Mouse (Mus musculus): ENCODE results near the gene Prdm11. TPM values are rescaled to one million over a fixed set of nuclear protein-coding genes. Genes with fewer than 3 reads are reported as not detected.

Prdm11 gene
- total and polyA plus RNA-seq, 3 experiments = 33.8 to 122 (median 87.1) TPM

- TF ChIP-seq GATA1 (IDR thresholded peaks at IDR 0.05; ENCODE audit: borderline replicate concordance, low read length) (no peak), POLR2AphosphoS5 (IDR thresholded peaks at IDR 0.05; ENCODE audit: insufficient replicate concordance, low read depth, low read length) (no peak), CTCF (IDR thresholded peaks at IDR 0.05; ENCODE audit: low read depth, low read length) (no peak), GATA2 (IDR thresholded peaks at IDR 0.05; ENCODE audit: borderline replicate concordance, low read depth, low read length) (no peak), TAL1 (conservative IDR thresholded peaks at IDR 0.05; ENCODE audit: low read depth, low read length) (no peak)
- Histone ChIP-seq H3K27me3 (ENCODE audit: insufficient read depth, low read length) (peaks cover 44% of the 10 kb centered on the region), H3K36me3 (replicated peaks) (no peaks in the 10 kb centered on the region), H3K9me3 (replicated peaks) (no peaks in the 10 kb centered on the region), H3K4me3 (ENCODE audit: low read depth, low read length) (no peak overlapping the region), H3K4me1 (ENCODE audit: insufficient read depth, low read depth, low read length) (no peaks in the 10 kb centered on the region)
- ATAC-seq (ENCODE audit: extremely low read depth, insufficient number of reproducible peaks, low FRiP score, poor library complexity, severe bottlenecking) = no peak
- DNase-seq (ENCODE audit: low spot score) = no peak
Measured at GRCm38 (mm10) chr2:92924677-92925259, 121.2 kb downstream of the Prdm11 start.

GRCm38 (mm10) chr2:92920709-92921108 is 125.3 kb downstream of the Prdm11 start:
- H3K27me3 ChIP-seq (ENCODE audit: insufficient read depth, low read length) = peaks cover 50% of the 10 kb centered on the region
- no peak overlapping the region for H3K4me3 ChIP-seq (ENCODE audit: low read depth, low read length)
- DNase-seq (ENCODE audit: low spot score) (no peak), ATAC-seq (ENCODE audit: extremely low read depth, insufficient number of reproducible peaks, low FRiP score, poor library complexity, severe bottlenecking) (no peak)
- no peaks in the 10 kb centered on the region for H3K9me3 ChIP-seq (replicated peaks)
- no peak for TF ChIP-seq CTCF (IDR thresholded peaks at IDR 0.05; ENCODE audit: low read depth, low read length)
- TF ChIP-seq POLR2AphosphoS5 (IDR thresholded peaks at IDR 0.05; ENCODE audit: insufficient replicate concordance, low read depth, low read length) = no peak
- TF ChIP-seq TAL1 (conservative IDR thresholded peaks at IDR 0.05; ENCODE audit: low read depth, low read length) = no peak
- no peak for TF ChIP-seq GATA2 (IDR thresholded peaks at IDR 0.05; ENCODE audit: borderline replicate concordance, low read depth, low read length)
- TF ChIP-seq GATA1 (IDR thresholded peaks at IDR 0.05; ENCODE audit: borderline replicate concordance, low read length) = no peak
- H3K4me1 ChIP-seq (ENCODE audit: insufficient read depth, low read depth, low read length) = peaks cover 4% of the 10 kb centered on the region; the same call in 1 of the 2 replicates
- no peaks in the 10 kb centered on the region for H3K36me3 ChIP-seq (replicated peaks)

GRCm38 (mm10) chr2:92917405-92918142 is 128.4 kb downstream of the Prdm11 start:
- TF ChIP-seq GATA2 (IDR thresholded peaks at IDR 0.05; ENCODE audit: borderline replicate concordance, low read depth, low read length) = no peak
- TF ChIP-seq CTCF (IDR thresholded peaks at IDR 0.05; ENCODE audit: low read depth, low read length) = no peak
- no peak for TF ChIP-seq POLR2AphosphoS5 (IDR thresholded peaks at IDR 0.05; ENCODE audit: insufficient replicate concordance, low read depth, low read length)
- no peak for TF ChIP-seq TAL1 (conservative IDR thresholded peaks at IDR 0.05; ENCODE audit: low read depth, low read length)
- no peak for TF ChIP-seq GATA1 (IDR thresholded peaks at IDR 0.05; ENCODE audit: borderline replicate concordance, low read length)

GRCm38 (mm10) chr2:92915659-92916631 is 130.0 kb downstream of the Prdm11 start:
- H3K27me3 ChIP-seq (ENCODE audit: insufficient read depth, low read length) = peaks cover 51% of the 10 kb centered on the region
- H3K4me3 ChIP-seq (ENCODE audit: low read depth, low read length) = no peak overlapping the region
- H3K9me3 ChIP-seq (replicated peaks) = no peaks in the 10 kb centered on the region
- no peaks in the 10 kb centered on the region for H3K36me3 ChIP-seq (replicated peaks)
- TF ChIP-seq TAL1 (conservative IDR thresholded peaks at IDR 0.05; ENCODE audit: low read depth, low read length) (no peak), CTCF (IDR thresholded peaks at IDR 0.05; ENCODE audit: low read depth, low read length) (no peak), GATA1 (IDR thresholded peaks at IDR 0.05; ENCODE audit: borderline replicate concordance, low read length) (no peak), GATA2 (IDR thresholded peaks at IDR 0.05; ENCODE audit: borderline replicate concordance, low read depth, low read length) (no peak), POLR2AphosphoS5 (IDR thresholded peaks at IDR 0.05; ENCODE audit: insufficient replicate concordance, low read depth, low read length) (no peak)
- DNase-seq (ENCODE audit: low spot score) (no peak), ATAC-seq (ENCODE audit: extremely low read depth, insufficient number of reproducible peaks, low FRiP score, poor library complexity, severe bottlenecking) (no peak)
- H3K4me1 ChIP-seq (ENCODE audit: insufficient read depth, low read depth, low read length) = peaks cover 11% of the 10 kb centered on the region

More at GRCm38 (mm10) chr2:92917405-92918142, 128.4 kb downstream of the Prdm11 start:
- DNase-seq (ENCODE audit: low spot score) = no peak
- no peaks in the 10 kb centered on the region for H3K9me3 ChIP-seq (replicated peaks)
- H3K27me3 ChIP-seq (ENCODE audit: insufficient read depth, low read length) = peaks cover 60% of the 10 kb centered on the region
- no peak for ATAC-seq (ENCODE audit: extremely low read depth, insufficient number of reproducible peaks, low FRiP score, poor library complexity, severe bottlenecking)
- no peaks in the 10 kb centered on the region for H3K36me3 ChIP-seq (replicated peaks)
- no peak overlapping the region for H3K4me3 ChIP-seq (ENCODE audit: low read depth, low read length)
- peaks cover 8% of the 10 kb centered on the region for H3K4me1 ChIP-seq (ENCODE audit: insufficient read depth, low read depth, low read length)

Other genes with a start within 250 kb of the Prdm11 start
- gene Syt13, start 131.1 kb downstream of the Prdm11 start, total RNA-seq (2014; fragmentation: Nextera tagmentation) = not detected in 2 replicates
- 0.05 and 0.06 TPM in 2 replicates for gene Syt13, start 131.1 kb downstream of the Prdm11 start, total RNA-seq (2017)
- not detected in 2 replicates for gene Syt13, start 131.1 kb downstream of the Prdm11 start, polyA plus RNA-seq (2012)
- not detected in 2 replicates for gene Trp53i11, start 141.4 kb upstream of the Prdm11 start, total RNA-seq (2014; fragmentation: Nextera tagmentation)
- not detected in 2 replicates for gene Trp53i11, start 141.4 kb upstream of the Prdm11 start, total RNA-seq (2017)
- gene Trp53i11, start 141.4 kb upstream of the Prdm11 start, polyA plus RNA-seq (2012) = not detected in 2 replicates

All from G1E (cell line).